Mouse (Mus musculus) adrenal gland, postnatal 10 days (tissue): ENCODE measurements at regions not wholly inside any gene's neighbourhood (a gene's known extent, or its start where the extent isn't known, plus 50 kb on each side); places are given as distances from the start of the nearest gene placed in this dataset.

Experiments
- DNase-seq: peaks from one replicate; pipeline ENCODE4 v3.0.0; 2021; ENCODE audit warnings: mixed read lengths

GRCm38 (mm10) chr9:112014796-112015195, 220.9 kb downstream of the Arpp21 start:
- no peak for DNase-seq

DNA sequence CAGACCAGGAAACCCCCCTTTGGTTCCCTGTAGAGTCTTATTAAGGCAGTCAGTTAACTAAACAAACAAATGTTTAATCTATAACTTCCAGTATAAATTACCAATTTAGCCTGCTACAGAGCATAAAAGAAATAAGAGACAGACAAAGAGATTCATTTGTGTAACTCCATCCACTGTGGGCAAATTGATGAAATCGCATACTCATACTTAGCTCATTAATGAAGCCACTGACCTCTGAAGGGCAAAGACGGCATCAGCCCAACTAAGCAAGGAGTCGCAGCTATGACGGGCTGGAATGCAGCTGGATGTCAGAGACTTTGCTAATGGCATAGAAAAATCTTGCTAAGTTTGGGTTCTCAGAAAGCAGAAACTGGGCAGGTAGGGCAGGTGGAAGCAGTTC, 241.3 kb downstream of the Arpp21 start:
- no peak for DNase-seq

DNA sequence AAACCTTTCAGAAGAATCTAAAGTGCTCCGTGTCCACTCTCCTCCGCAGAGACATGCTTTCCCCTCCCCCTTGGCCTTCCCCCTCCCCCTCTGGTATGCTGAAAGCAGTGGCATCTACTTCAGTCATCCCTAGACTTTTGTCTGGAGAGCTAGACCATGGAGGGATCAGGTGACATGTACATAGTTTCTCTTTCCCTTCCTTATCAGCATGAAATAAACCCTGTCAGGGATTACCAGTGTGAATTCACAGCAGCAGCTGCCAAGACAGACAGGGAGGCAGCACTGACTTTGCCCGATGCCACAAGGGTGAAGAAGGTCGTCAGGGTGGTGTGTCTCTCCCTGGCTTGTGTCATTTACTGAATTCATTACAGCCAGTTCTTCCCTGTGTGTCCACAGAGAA, 241.9 kb downstream of the Arpp21 start:
- no peak for DNase-seq

DNA sequence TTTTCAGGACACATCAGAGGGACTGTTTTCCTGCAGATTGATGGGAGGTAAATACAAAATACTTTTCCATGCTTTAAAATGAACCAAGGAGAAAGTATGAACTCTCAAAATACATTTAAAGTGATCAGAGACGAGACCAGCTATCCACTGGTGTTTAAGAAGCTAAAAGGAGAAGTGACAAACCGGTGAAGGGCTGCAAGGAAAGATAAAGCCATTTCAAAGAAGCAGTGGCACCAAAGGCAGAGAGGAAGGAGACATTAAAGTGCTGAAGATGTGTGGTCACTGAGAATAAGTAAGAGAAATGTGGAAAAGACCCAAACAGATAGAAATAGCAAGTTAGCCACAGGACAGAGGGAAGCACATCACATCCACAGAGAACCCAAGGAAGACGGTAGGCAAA, 245.7 kb downstream of the Arpp21 start:
- no peak for DNase-seq

DNA sequence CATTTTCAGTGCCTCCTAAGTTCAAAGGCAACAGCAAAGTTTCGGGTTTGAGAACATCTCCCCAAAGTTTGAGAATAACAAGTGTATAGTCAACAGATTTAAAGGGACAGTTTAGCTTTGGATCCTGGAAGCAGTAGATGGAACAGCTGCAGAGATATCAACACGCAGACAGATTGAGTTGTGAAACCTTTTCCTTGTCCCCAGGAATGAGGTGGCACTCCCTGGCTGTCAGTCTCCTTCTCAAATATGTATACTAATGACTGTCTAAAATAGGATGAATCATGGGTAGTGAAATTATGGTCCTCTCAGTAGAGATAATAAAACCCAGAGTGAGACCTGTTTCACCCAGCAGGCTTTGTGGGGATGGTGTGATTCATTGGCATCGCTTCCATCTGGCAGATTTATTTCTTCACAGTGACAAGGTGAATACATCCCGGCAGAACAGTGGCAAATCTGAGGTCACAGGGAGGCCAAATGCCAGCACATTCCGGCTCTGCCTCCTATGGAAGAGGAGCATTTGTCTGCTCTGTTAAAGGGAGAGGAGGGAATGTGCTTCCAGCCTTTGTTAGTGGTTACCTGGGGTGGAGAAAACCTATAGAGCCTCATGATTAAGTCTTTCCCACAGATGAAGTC, 272.2 kb downstream of the Arpp21 start:
- peak; percentile 13 for DNase-seq

GRCm38 (mm10) chr9:111957799-111958198, 267.7 kb upstream of the Stac start:
- DNase-seq, result no peak

DNA sequence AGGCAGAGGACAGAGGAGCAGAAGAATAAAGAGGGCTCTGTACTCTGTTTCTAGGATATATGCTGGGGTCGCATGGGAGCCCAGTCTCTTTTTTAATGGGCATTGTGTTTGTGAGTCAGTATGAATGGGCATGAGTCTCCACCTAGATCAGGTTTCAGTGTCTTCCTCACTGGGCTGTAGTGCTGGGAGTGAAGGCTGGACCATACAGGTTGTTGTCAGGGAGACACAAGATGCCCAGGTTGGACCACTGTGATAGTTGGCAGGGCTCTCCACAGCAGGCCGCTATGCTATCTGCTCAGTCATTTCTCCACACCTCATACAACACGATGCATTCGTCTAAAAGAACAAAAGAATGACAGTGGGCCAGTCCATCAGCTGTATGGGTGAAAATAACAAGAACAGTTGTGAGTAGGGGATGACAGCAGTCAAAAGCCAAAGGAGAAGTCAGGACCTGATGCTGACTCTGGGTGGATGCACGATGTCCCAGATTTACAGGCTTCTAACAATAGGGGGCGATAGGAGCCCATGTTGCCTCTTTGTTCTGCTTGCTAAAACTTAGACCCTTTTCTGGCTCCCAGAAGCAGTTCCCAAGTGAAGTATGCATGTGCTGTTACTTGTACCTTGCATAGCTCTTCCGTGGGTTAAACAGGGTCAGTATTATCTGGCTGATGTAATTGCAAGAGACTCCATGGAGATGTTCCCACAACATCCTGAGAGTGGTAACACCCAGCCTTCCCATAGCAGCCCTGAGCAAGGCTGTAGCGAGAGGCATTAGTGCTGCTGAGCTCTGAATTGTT, 249.3 kb upstream of the Stac start:
- peak; percentile 20 for DNase-seq

GRCm38 (mm10) chr9:111932455-111932854, 242.3 kb upstream of the Stac start:
- DNase-seq, result no peak

DNA sequence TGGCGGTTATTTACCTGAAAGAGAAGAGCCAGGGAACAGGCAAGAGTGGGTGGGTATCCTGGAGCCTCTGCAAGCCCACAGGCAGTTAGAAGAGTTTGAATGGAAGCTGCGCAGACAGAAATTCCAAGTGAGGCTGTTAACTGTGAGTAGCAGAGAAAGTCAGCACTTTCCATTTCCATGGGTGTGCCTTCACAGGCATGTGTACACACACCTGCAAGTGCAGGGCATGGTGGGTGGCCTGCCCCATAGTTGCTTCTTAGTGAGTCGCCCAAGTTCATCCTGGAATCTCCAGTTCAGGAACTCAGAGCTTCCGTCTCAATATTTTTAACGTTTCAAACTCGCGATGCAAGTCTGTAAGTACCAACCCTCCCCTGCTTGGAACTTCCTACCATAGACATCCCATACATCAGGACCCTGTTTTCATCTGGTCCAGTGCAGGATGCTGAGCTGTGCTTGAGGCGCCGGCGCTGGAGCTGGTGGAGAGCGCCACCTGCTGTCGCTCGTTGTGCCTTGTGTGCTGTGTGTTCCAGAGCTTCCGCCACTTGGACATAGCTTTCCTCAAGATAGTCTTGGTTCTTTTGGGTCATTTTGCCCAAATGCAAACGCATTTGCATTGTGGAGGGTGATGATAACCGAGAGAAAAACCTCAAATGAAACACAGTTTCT, 228.3 kb upstream of the Stac start:
- peak; percentile 86 for DNase-seq

DNA sequence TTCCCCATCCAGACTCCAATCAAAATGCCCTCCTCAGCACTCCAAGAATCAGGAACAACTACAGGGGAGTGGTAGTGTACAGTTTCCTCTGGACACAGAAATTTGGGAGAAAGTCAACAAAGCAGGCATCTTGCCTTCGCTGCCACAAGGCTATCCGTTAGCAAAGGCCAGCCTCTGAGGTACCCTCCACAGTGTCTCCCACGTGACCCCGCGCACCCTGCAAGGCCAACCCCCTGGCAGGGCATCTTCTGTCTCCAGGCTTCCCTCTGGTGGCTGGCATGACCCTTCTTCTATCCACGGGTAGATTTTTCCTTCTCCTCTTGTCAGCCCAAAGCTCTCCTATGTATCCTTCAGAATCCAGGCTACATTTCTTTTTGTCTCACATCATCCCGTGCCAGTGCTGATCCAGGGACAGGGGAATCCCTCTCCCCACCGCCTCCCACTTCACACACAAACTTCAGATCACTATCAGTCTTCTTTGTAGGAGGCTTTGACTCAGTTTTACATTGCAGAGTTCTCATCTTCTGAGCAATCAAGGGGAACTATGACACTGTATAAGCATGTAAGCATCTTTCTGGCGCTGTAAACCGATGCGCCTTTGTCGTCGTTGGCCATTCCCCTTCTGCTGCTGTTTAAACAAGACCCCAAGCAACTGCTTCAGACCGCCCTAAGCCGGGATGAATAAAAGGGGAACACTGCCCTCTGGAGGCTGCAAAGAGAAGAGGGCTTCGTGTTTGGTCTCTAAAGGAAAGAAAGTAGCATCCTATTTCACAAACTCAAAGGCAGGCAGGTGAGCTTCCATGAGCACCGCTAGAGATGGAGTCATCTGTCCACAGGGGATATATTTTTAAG, 226.8 kb upstream of the Stac start:
- DNase-seq, result peak; percentile 59

DNA sequence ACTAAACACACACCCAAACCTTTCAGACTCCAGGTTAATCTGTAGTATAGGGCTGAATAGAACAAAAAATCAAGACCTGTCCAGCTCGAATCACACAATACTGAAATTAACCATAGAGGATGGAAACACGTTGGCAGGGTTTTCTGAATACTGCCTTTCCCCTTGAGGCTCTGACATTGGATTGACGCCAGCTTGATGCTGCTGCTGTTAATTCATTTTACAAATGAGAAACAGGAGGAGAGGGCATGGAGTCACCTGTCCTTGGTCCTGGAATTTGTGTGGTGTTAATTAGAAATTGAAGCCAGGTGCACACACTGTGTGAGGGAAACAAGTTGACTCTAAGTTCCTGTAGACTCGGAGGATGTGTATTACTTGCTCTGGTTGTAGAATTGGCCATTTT, 218.7 kb upstream of the Stac start:
- peak; percentile 3 for DNase-seq

DNA sequence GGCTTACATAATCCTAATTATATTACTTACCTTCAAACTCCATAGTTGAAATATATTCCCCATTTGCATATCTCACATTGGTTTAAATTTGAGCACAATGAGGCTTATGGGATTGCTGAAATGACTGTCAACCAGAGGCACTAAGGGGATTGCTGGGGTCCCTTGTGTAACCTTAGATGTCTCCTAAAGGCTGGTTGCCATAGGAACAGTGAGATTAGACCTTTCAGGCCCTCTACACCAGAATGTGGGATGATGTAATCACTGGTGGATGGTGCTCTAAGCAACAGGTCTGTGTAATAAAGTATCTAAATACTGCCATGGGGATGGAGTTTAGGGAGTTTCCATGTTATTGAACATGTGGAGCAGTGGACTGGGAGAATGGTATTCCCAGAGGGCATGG, 210.0 kb upstream of the Stac start:
- no peak for DNase-seq

DNA sequence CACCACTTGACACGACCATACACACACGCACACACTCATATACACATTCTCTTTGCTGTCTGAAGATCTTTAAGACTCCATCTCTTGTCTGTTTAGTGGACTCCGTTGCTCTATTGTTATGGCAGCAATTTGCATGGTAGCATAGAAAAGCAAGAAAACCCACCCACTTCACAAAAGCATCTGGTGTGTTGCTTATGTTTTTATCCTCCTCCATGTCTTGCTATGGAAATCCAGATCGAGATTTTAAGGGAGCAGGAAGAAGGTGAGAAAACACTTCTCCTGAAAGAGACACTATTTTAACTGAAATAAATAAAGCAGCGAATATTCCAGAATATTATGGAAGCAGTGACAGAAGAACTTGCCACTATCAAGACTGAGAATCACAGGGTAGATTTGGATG, 207.5 kb upstream of the Stac start:
- no peak for DNase-seq

DNA sequence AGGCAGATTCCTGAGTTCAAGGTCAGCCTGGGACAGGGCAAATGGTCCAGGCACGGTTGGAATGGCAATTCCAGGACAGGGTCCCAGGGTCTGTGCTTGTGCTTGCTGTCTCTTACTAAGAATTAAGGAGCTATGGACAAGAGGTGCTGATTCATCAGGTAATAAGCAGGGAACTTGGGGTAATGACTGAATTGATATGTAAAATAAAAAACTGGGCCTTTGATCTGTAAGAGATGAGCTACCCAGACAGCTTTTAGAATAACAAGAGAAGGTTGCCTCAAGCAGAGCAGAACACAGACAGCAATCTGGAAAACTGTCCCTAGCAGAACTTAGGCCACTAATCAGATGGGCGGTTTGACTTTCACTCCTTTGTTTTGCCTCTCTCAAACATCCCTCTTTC, 189.6 kb upstream of the Stac start:
- DNase-seq, result no peak

DNA sequence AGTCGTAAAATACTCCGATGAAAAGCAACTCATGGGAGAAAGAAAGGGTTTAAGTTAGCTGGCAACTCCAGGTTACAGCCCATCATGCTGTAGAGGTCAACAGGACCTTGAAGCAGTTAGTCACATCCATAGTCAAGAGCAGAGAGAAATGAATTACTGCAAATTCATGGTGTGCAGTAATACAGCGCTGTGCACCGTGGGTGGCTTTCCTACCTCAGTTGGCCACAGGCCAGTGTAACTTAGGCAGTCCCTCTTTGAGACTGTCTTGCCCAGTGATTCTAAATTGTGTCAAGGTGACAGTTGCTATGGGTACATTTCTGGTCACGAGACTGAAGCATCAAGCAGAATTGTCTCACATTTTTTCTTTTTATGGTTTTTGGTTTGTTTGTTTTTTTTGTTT, 186.7 kb upstream of the Stac start:
- peak; percentile 45 for DNase-seq

GRCm38 (mm10) chr9:111870466-111870865, 180.3 kb upstream of the Stac start:
- DNase-seq, result peak; percentile 18

DNA sequence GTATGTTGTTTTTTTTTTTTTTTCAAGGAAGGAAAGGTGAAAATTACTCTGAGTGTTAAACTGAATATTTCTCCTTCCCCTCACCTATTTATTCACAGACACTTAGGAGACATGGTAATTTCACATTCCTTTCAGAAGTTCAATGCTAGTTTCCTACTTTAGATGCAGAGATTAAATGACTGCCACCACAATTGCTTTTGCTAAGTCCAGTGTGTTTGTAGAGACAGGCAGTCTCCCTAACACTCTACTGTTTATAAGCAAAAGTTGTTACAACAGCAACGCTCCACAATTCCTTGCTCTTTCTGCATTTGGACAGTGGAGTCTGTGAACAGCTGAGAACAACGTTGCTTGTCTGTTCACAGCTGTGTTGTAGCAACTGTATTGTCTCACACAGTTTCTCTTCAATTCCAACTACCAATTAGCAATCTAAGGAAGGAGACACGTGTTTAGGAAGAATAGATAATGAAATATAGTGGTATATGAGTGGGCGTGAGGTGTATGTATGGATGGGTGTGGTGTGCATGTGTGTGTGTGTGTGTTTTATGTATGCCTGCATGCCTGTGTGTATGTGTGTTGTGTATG, 179.7 kb upstream of the Stac start:
- no peak for DNase-seq

DNA sequence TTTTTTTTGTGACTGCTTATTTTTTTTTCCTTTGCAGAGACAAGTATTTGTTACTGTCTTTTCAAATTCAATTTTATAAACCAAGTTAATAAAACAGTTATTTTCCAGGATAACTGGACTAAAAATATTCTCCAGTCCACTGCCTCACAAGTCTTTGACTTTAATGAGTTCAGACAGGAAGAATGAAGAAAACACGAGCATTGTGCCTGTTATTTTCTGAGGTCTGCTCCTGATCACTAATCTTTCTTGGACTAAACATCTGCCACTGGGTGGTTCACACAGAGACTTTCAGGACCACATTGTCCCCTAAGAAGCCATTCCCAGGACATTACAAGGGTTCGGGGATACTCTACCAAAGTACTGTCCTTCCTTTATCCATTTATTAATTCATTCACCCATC, 167.9 kb upstream of the Stac start:
- no peak for DNase-seq

DNA sequence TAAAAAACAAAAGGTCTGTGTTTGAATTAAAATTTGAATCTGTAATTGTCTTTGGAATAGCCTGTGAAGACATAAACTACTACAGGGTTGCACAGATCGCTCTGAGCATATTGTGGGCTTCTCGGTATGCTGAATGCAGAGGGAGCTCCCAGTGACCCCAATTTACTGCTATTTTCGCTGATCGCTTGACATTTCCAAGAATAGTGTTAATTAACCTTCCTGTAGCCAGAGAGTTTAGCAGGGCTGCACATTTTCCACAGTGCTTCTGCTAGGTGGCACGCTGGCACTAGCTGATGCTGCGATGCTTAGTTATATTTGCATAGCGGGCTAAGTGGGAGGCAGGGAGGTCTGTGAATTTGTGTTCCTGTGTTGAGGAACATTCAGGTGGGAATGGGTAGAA, 164.8 kb upstream of the Stac start:
- no peak for DNase-seq

DNA sequence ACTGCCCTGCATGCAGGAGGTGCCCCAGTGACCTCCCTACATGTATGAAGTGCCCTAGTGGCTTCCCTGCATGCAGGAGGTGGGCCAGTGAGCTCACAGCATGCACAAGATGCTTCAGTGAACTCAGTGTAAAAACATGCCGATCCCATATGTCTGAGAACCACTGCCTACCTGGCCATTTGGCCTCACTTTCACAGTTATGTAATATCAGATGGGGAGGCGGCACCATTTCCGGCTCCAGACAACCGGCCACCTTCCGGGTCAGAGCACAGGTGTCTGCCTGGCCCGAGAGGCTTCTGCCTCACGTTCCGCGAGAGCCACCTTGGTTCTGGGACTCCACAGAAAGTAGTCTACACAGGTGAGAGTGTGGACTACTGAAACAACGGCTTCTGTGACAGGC, 156.2 kb upstream of the Stac start:
- no peak for DNase-seq

GRCm38 (mm10) chr9:111841151-111841550, 151.0 kb upstream of the Stac start:
- DNase-seq, result no peak
